Mouse (Mus musculus) Patski (cell line): ENCODE measurements at regions not wholly inside any gene's neighbourhood (a gene's known extent, or its start where the extent isn't known, plus 50 kb on each side); places are given as distances from the start of the nearest gene placed in this dataset.

Experiments
- ATAC-seq: fragments of 100-300 bp; one replicate; pipeline ENCODE4 v1.8.0; 2021
- CTCF ChIA-PET: fragments of 350-600 bp; sonication (Branson Sonifier 250); formaldehyde crosslinking; loops from one replicate; lab custom pipeline; 2022; ENCODE audit warnings: inconsistent platforms; lab: Charles Lee
- POLR2A ChIA-PET: fragments of 350-600 bp; sonication (Branson Sonifier 250); formaldehyde crosslinking; loops from one replicate; lab custom pipeline; 2022; ENCODE audit warnings: antibody characterized with exemption, inconsistent platforms; lab: Charles Lee
- DNase-seq: peaks from one replicate; pipeline ENCODE4 v3.0.0-alpha.2; 2011; ENCODE audit warnings: low read depth, low spot score
- H3K27me3 ChIP-seq: fragments of 371-371 bp; one replicate; pipeline ENCODE4 v1.5.1; 2021
- CTCF ChIP-seq: fragments of 100-300 bp; IDR thresholded peaks from one replicate; pipeline ENCODE4 v1.5.1; 2021
- in situ Hi-C: fragments of 300-500 bp; cut with MboI; formaldehyde crosslinking; loops from 3 replicates; pipeline ENCODE4 v1.11.1; 2018; ENCODE audit warnings: low pct_unique_long_range_greater_than_20kb, mixed read lengths

- ChIA-PET POLR2A (no interaction called here), CTCF (interaction anchor here (1.8 kb wide), 1 partner anchor 12 kb away, joined by 4 read pairs; no protein-coding TSS in a partner anchor)
- in situ Hi-C loops = no loop called here
- no peak for DNase-seq
- no peaks in the 10 kb centered on the region for H3K27me3 ChIP-seq
- ATAC-seq = no peak
- TF ChIP-seq CTCF = peak; percentile 5
Observed at GRCm38 (mm10) chr12:58334163-58334562, 65.1 kb upstream of the Clec14a start.

DNA sequence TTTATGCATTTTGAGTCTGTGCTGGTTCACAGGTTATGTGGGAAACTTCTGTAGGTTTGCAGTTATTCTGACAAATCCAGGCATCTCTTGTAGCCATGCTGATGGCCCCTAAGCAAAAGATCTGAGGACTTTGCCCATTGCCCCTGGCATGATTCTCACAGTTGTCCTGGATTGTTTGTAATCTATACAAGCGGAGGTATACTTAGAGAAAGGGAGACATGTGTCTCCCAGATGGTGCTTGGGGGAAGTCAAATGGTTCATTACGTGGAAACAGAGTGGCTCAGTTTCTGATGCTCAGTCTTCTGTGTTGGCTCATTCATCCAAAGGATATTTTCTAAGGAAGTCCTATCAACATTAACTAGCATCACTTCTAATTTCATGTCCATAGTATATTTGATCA lies 60.8 kb upstream of the Clec14a start:
- in situ Hi-C loops = no loop called here
- CTCF ChIA-PET = no interaction called here
- no peak for DNase-seq
- no peaks in the 10 kb centered on the region for H3K27me3 ChIP-seq
- ATAC-seq = no peak
- POLR2A ChIA-PET = no interaction called here
- TF ChIP-seq CTCF = no peak

DNA sequence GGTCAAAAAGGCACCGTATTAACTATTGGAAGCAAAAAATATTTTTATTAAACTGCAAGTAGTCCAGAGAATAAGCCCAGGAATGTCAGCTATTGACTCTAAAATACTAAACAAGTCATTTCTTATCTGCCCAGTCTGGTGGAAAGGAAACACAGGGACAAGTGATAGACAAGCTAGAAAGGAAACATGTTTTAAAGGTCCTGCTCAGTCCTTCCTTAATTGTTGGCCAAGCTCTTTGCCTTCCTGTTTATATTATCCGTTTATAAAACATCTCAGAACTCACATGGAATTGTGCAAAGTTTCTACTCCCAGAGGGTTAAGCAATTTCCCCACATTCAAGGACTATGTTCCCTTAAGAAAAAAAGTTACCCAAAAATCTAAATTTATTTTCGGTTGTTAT lies 54.9 kb upstream of the Clec14a start:
- CTCF ChIA-PET = no interaction called here
- DNase-seq = no peak

More for the DNA sequence above, 54.9 kb upstream of the Clec14a start:
- in situ Hi-C loops = no loop called here
- no peaks in the 10 kb centered on the region for H3K27me3 ChIP-seq
- POLR2A ChIA-PET = no interaction called here
- no peak for TF ChIP-seq CTCF
- no peak for ATAC-seq
